Mouse (Mus musculus): Measurements from ENCODE around the gene Stard13.

DNA sequence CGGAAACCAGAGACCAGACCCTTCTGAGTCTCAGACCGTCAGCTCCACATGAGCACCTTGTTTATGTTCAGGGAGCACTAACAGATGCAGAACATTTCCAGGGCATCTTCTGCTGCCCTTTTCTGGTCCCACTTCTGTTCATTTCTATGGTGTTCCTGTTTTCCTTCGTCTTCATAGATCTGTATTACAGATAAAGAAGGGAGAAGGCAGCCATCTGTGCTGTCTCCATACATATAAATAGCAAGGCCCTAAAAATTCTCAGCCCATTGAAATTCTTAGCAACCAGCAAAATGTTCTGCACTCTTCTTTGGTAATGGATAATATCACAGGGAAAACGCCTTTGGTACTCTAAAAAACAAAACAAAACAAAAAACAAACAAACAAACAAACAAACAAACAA is 96.3 kb downstream of the Stard13 start:
- TF ChIP-seq CTCF (IDR thresholded peaks at IDR 0.05 in 2 of 3, conservative IDR thresholded peaks at IDR 0.05 in 1 of 3; ENCODE audit: control insufficient read depth in 1 of 3, insufficient read depth in 1 of 3, low read depth in 2 of 3, low read length in 3 of 3, poor library complexity in 1 of 3, severe bottlenecking in 1 of 3) (no peak), MYB (IDR thresholded peaks at IDR 0.05; ENCODE audit: low read depth, low read length) (no peak), POLR2A (IDR thresholded peaks at IDR 0.05; ENCODE audit: control insufficient read depth in 1 of 2, insufficient read depth in 1 of 2, low read depth in 1 of 2, low read length in 2 of 2, poor library complexity in 1 of 2) (no peak), KAT2A (conservative IDR thresholded peaks at IDR 0.05; ENCODE audit: low read depth, low read length) (no peak), BHLHE40 (IDR thresholded peaks at IDR 0.05; ENCODE audit: borderline replicate concordance, low read depth, low read length) (no peak), MEF2A (IDR thresholded peaks at IDR 0.05; ENCODE audit: extremely low read depth, insufficient replicate concordance, low read depth, low read length, poor library complexity, severe bottlenecking) (no peak), RCOR1 (IDR thresholded peaks at IDR 0.05; ENCODE audit: low read depth, low read length) (no peak), CHD1 (IDR thresholded peaks at IDR 0.05; ENCODE audit: low read depth, low read length) (no peak)

Measured in MEL (cell line).